Mouse (Mus musculus): ENCODE measurements around the gene Cenpq. TPM values are rescaled to one million over a fixed set of nuclear protein-coding genes. Genes with fewer than 3 reads are reported as not detected.

Cenpq gene
- 1 to 10 TPM; 3.6 TPM for total RNA-seq (2021)
- long read RNA-seq, experiment 1, partial matches to known transcripts, result 0 of 3 reads
- long read RNA-seq, experiment 1, other reads (novel, unspliced or antisense), result 0 of 3 reads
- long read RNA-seq, experiment 2, transcript Cenpq-201 (9 exons, 1,942 nt), result major isoform, 6 of 6 reads
- long read RNA-seq, experiment 2, partial matches to known transcripts, result 0 of 6 reads
- long read RNA-seq, experiment 2, other reads (novel, unspliced or antisense), result 0 of 6 reads

GRCm38 (mm10) chr17:40934420-40935231 lies at the start of gene Cenpq, which contains the start of gene Mut:
Gene Cenpq (minus strand): TSS chr17:40935047.
Gene Mut (plus strand): TSS chr17:40934685.
- peak; percentile 99 for DNase-seq (ENCODE audit: low spot score)

GRCm38 (mm10) chr17:40977914-40978313 lies 43.1 kb upstream of the Cenpq start:
- DNase-seq (ENCODE audit: low spot score), result no peak

GRCm38 (mm10) chr17:40948518-40948917 lies 13.7 kb upstream of the Cenpq start:
- no peak for DNase-seq (ENCODE audit: low spot score)

- DNase-seq (ENCODE audit: low spot score), result no peak
Measured at GRCm38 (mm10) chr17:40933985-40934384, 862 bp downstream of the Cenpq start.

GRCm38 (mm10) chr17:40915499-40915898 lies 19.3 kb downstream of the Cenpq start:
- DNase-seq (ENCODE audit: low spot score), result no peak

- DNase-seq (ENCODE audit: low spot score), result no peak
Measured at GRCm38 (mm10) chr17:40914250-40914649, 20.6 kb downstream of the Cenpq start, which contains the start of gene Glyatl3. Gene Glyatl3 (minus strand): TSS chr17:40914350.

GRCm38 (mm10) chr17:40904721-40905154 lies 30.1 kb downstream of the Cenpq start:
- no peak for DNase-seq (ENCODE audit: low spot score)

- DNase-seq (ENCODE audit: low spot score), result no peak
Measured at GRCm38 (mm10) chr17:40904056-40904597, 30.7 kb downstream of the Cenpq start.

GRCm38 (mm10) chr17:40903345-40903744 lies 31.5 kb downstream of the Cenpq start:
- no peak for DNase-seq (ENCODE audit: low spot score)

- no peak for DNase-seq (ENCODE audit: low spot score)
Measured at GRCm38 (mm10) chr17:40899783-40900363, 35.0 kb downstream of the Cenpq start.

GRCm38 (mm10) chr17:40896863-40897262 lies 38.0 kb downstream of the Cenpq start:
- DNase-seq (ENCODE audit: low spot score), result no peak

GRCm38 (mm10) chr17:40887849-40888536 lies 46.9 kb downstream of the Cenpq start:
- no peak for DNase-seq (ENCODE audit: low spot score)

- no peak for DNase-seq (ENCODE audit: low spot score)
Measured at GRCm38 (mm10) chr17:40885155-40885554, 49.7 kb downstream of the Cenpq start.

- no peak for DNase-seq (ENCODE audit: low spot score)
Measured at GRCm38 (mm10) chr17:40882172-40882571, 52.7 kb downstream of the Cenpq start.

- DNase-seq (ENCODE audit: low spot score), result peak; percentile 58
Measured at GRCm38 (mm10) chr17:40879924-40880691, 54.7 kb downstream of the Cenpq start, which contains the start of gene 9130008F23Rik. Gene 9130008F23Rik (minus strand): TSS chr17:40880559.

- DNase-seq (ENCODE audit: low spot score), result no peak
Measured at GRCm38 (mm10) chr17:40879528-40879923, 55.3 kb downstream of the Cenpq start.

- DNase-seq (ENCODE audit: low spot score), result no peak
Measured at GRCm38 (mm10) chr17:40877741-40878140, 57.1 kb downstream of the Cenpq start.

- no peak for DNase-seq (ENCODE audit: low spot score)
Measured at GRCm38 (mm10) chr17:40875568-40875967, 59.3 kb downstream of the Cenpq start.

GRCm38 (mm10) chr17:40874701-40875100 lies 60.1 kb downstream of the Cenpq start:
- no peak for DNase-seq (ENCODE audit: low spot score)

- DNase-seq (ENCODE audit: low spot score), result no peak
Measured at GRCm38 (mm10) chr17:40873582-40874011, 61.2 kb downstream of the Cenpq start.
